Mouse (Mus musculus) midbrain, embryonic 15.5 days (tissue): ENCODE results near the gene Dcbld1. TPM values are rescaled to one million over a fixed set of nuclear protein-coding genes. Genes with fewer than 3 reads are reported as not detected.
A peak's percentile ranks its signal among the peaks of the same experiment; 100 is the strongest.
"Not testable (repeated sequence)": the region's sequence is repeated elsewhere in the genome, so short reads cannot be mapped to it uniquely, and the experiment has no call there.

ENCODE experiments used
- ATAC-seq: fragments of 200-750 bp; cut with Nextera tagmentation; replicated peaks from 2 replicates; pipeline ENCODE4 v1.8.0; 2017; ENCODE audit warnings: moderate TSS enrichment
- H3K27ac ChIP-seq: fragments of 300-500 bp; sonication (generic); 2 replicates; pipeline ENCODE4 v1.5.1; 2015; ENCODE audit warnings: mild to moderate bottlenecking, inconsistent platforms
- H3K27me3 ChIP-seq: fragments of 300-500 bp; sonication (generic); replicated peaks from 2 replicates; pipeline ENCODE4 v1.6.1; 2015; ENCODE audit warnings: inconsistent platforms
- H3K36me3 ChIP-seq: fragments of 300-500 bp; sonication (generic); replicated peaks from 2 replicates; pipeline ENCODE4 v1.6.1; 2015; ENCODE audit warnings: inconsistent platforms
- H3K4me1 ChIP-seq: fragments of 300-500 bp; sonication (generic); 2 replicates; pipeline ENCODE4 v1.6.1; 2015; ENCODE audit warnings: inconsistent platforms
- H3K4me2 ChIP-seq: fragments of 300-500 bp; sonication (generic); 2 replicates; pipeline ENCODE4 v1.6.1; 2015; ENCODE audit warnings: inconsistent platforms, mild to moderate bottlenecking, moderate library complexity
- H3K4me3 ChIP-seq: fragments of 300-500 bp; sonication (generic); 2 replicates; pipeline ENCODE4 v1.5.1; 2015; ENCODE audit warnings: mild to moderate bottlenecking, inconsistent platforms
- H3K9ac ChIP-seq: fragments of 300-500 bp; sonication (generic); 2 replicates; pipeline ENCODE4 v1.6.1; 2015; ENCODE audit warnings: mild to moderate bottlenecking, inconsistent platforms
- H3K9me3 ChIP-seq: fragments of 300-500 bp; sonication (generic); 2 replicates; pipeline ENCODE4 v1.6.1; 2016; ENCODE audit warnings: inconsistent platforms
- WGBS: fragments of 180-500 bp; shearing (Covaris S2); methylation state at CpG from one replicate; pipeline ENCODE4 v1.1.7; 2015; ENCODE audit warnings: mixed read lengths; 5-methylcytosine and 5-hydroxymethylcytosine counted together
- polyA plus RNA-seq: library from polyadenylated mRNA; unstranded; fragments of >200 nt; fragmentation: Nextera tagmentation; extraction: Ambion mirVana; gene quantifications from 2 replicates; pipeline ENCODE4 v1.2.1, GENCODE M21; 2015

The Dcbld1 gene
- polyA plus RNA-seq, 1 experiment from 2014 or later: 17.3 TPM

DNA sequence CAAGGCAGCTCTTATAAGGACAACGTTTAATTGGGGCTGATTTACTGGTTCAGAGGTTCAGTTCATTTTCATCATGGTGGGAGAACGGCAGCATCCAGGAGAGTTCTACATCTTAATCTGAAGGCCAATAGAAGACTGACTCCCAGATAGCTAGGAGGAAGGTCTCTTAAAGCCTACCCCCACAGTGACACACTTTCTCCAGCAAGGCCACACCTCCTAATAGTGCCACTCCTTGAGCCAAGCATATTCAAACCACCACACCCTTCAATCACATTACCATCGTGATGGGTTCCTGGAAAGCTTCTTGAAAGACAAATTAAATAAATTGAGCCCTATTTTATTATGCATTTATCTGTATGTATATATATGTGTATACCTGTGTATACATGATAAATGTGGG is 55.8 kb downstream of the Dcbld1 start:
- no peak for ATAC-seq
- Histone ChIP-seq H3K27ac (no peak overlapping the region), H3K27me3 (no peaks in the 10 kb centered on the region), H3K36me3 (no peaks in the 10 kb centered on the region), H3K9me3 (no peaks in the 10 kb centered on the region), H3K9ac (no peak overlapping the region), H3K4me3 (no peak overlapping the region), H3K4me1 (no peaks in the 10 kb centered on the region), H3K4me2 (no peak overlapping the region)
- WGBS: 91% methylated on average over 3 of the region's 3 CpGs

- H3K36me3 ChIP-seq, H3K9ac ChIP-seq, H3K4me3 ChIP-seq, H3K9me3 ChIP-seq, H3K4me1 ChIP-seq, H3K27ac ChIP-seq, H3K4me2 ChIP-seq, H3K27me3 ChIP-seq: not testable (repeated sequence)
- 53% methylated on average over 1 of the region's 1 CpGs for whole genome bisulfite sequencing
- ATAC-seq: 0 out of 2 replicates have a peak, but pooled peaks have one; percentile 48
Observed at GRCm38 (mm10) chr10:52292391-52292790, 59.0 kb downstream of the Dcbld1 start.

DNA sequence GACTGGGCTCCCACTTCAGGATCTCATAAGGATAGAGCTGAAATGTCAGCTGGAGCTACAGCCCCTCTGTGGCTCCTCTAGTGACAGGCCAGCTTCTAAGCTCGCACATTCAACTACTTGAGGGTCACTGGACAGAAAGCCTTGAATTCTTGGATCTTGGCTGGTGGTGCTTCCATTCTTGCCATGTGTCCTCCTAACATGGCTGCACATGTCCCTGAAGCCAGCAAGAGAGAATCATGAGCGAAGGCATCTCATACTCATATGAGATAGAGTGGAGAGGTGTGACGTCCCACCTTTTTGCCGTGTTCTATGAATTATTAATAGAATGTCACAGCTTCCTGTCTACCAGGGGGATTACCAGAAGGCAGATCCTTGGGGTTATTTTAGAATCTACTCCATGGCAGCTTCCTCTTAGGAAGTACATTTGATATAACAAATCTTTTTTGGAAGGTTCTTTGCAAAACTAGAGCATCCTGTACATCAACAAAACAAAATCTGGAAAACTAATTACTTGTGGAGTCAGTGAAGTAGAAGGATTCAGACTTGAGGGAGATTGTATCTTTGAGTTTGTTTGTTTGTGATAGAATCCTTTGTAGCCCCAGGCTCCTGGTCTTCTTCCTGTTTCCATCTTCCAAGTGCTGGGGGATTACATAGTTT is 60.6 kb downstream of the Dcbld1 start:
- H3K4me2 ChIP-seq: no peak overlapping the region
- WGBS: 87% methylated on average over 4 of the region's 4 CpGs
- no peak overlapping the region for H3K27ac ChIP-seq
- no peaks in the 10 kb centered on the region for H3K36me3 ChIP-seq
- H3K27me3 ChIP-seq: no peaks in the 10 kb centered on the region
- no peaks in the 10 kb centered on the region for H3K4me1 ChIP-seq
- no peaks in the 10 kb centered on the region for H3K9me3 ChIP-seq
- H3K9ac ChIP-seq: no peak overlapping the region
- ATAC-seq: no peak
- H3K4me3 ChIP-seq: no peak overlapping the region

DNA sequence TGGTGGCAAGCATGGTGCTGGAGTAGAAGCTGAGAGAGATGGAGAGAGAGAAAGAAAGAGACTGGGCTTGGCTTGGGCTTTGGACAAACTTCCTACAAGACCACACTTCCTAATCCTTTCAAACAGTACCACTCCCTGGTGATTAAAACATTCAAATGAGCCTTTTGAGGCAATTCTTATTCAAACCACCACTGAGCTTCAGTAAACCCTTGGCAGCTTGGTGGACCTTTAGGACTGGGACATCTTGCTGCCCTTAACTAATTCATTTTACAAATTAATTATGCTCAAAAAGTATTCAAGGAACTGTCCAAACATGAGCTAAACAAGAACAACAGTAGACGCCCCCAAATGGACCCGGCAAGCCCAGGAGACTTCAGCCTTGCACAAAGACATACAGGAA is 62.5 kb downstream of the Dcbld1 start:
- Histone ChIP-seq H3K4me3 (no peak overlapping the region), H3K4me1 (no peaks in the 10 kb centered on the region), H3K27me3 (no peaks in the 10 kb centered on the region), H3K36me3 (no peaks in the 10 kb centered on the region), H3K27ac (no peak overlapping the region), H3K9ac (no peak overlapping the region), H3K4me2 (no peak overlapping the region), H3K9me3 (no peaks in the 10 kb centered on the region)
- ATAC-seq: no peak
- WGBS: 86% methylated on average over 2 of the region's 2 CpGs

GRCm38 (mm10) chr10:52298568-52298967 is 65.1 kb downstream of the Dcbld1 start:
- not testable (repeated sequence) for H3K27me3 ChIP-seq, H3K27ac ChIP-seq, H3K4me2 ChIP-seq, H3K9me3 ChIP-seq, H3K4me3 ChIP-seq, H3K9ac ChIP-seq, H3K4me1 ChIP-seq, H3K36me3 ChIP-seq, ATAC-seq

GRCm38 (mm10) chr10:52301766-52302165 is 68.3 kb downstream of the Dcbld1 start:
- Histone ChIP-seq H3K27me3 (no peaks in the 10 kb centered on the region), H3K4me1 (no peaks in the 10 kb centered on the region), H3K9ac (no peak overlapping the region), H3K4me3 (no peak overlapping the region), H3K36me3 (no peaks in the 10 kb centered on the region), H3K27ac (no peak overlapping the region), H3K9me3 (no peaks in the 10 kb centered on the region), H3K4me2 (no peak overlapping the region)
- 96% methylated on average over 4 of the region's 4 CpGs for WGBS
- ATAC-seq: no peak

GRCm38 (mm10) chr10:52302271-52302670 is 68.9 kb downstream of the Dcbld1 start:
- Histone ChIP-seq H3K9me3 (no peaks in the 10 kb centered on the region), H3K4me1 (no peaks in the 10 kb centered on the region), H3K27me3 (no peaks in the 10 kb centered on the region), H3K4me2 (no peak overlapping the region), H3K4me3 (no peak overlapping the region), H3K36me3 (no peaks in the 10 kb centered on the region), H3K27ac (no peak overlapping the region), H3K9ac (no peak overlapping the region)
- ATAC-seq: no peak

GRCm38 (mm10) chr10:52304574-52304973 is 71.2 kb downstream of the Dcbld1 start:
- 78% methylated on average over 7 of the region's 7 CpGs for WGBS

DNA sequence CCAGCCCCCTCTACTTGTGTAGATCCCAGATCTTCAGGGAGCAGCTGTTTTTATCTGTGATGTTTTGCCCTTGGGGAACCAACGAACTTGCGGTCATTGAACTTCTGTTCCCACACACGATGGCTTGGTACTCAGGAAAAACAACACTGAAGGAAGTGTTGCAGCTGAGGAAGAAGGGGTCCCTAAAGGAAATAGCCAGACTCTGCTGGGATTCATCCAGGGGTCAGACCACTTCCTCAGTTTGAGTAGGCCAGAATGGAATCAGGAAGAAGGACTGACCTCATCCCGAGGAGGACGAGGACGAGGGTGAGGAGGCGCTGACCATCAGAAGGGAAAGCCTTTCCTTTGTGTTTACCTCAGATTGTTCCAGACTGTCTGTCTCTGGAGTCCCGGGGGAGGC is 75.8 kb downstream of the Dcbld1 start:
- Histone ChIP-seq H3K4me3 (no peak overlapping the region), H3K27me3 (no peaks in the 10 kb centered on the region), H3K4me2 (no peak overlapping the region), H3K27ac (no peak overlapping the region), H3K36me3 (no peaks in the 10 kb centered on the region), H3K9ac (no peak overlapping the region), H3K9me3 (no peaks in the 10 kb centered on the region), H3K4me1 (no peaks in the 10 kb centered on the region)
- no peak for ATAC-seq
- 86% methylated on average over 8 of the region's 8 CpGs for WGBS

More at GRCm38 (mm10) chr10:52304574-52304973, 71.2 kb downstream of the Dcbld1 start:
- Histone ChIP-seq H3K4me2 (no peak overlapping the region), H3K4me1 (no peaks in the 10 kb centered on the region), H3K9me3 (no peaks in the 10 kb centered on the region), H3K36me3 (no peaks in the 10 kb centered on the region), H3K27ac (no peak overlapping the region), H3K9ac (no peak overlapping the region), H3K27me3 (no peaks in the 10 kb centered on the region), H3K4me3 (no peak overlapping the region)
- no peak for ATAC-seq

DNA sequence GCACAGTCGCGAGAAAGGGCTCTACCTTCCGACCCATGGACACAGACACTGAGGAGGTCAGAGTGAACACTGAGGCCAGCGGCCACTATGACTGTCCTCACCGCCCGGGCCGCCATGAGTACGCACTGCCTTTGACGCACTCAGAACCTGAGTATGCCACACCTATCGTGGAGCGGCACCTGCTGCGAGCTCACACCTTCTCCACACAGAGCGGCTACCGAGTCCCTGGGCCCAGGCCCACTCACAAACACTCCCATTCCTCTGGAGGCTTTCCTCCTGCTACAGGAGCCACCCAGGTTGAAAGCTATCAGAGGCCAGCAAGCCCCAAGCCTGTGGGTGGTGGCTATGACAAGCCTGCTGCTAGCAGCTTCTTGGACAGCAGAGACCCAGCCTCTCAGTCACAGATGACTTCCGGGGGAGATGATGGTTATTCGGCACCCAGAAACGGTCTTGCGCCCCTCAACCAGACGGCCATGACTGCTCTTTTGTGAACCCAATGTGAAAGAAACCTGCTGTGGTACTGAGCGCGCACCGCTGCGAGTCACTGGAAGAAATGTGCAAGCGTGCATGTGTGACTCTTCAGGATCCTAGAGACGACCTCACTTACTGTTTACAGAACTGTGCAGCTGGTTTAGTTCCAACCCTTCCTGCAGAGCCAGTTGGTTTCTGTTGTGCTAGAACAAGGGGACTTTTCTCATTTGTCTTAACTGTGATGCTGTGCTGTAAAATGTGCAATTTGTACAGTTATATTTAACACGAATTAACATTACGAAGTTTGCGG is 86.3 kb downstream of the Dcbld1 start:
- H3K4me2 ChIP-seq: no peak overlapping the region
- H3K27me3 ChIP-seq: no peaks in the 10 kb centered on the region
- WGBS: 95% methylated on average over 28 of the region's 28 CpGs
- H3K4me3 ChIP-seq: no peak overlapping the region
- H3K27ac ChIP-seq: no peak overlapping the region
- H3K9me3 ChIP-seq: no peaks in the 10 kb centered on the region
- H3K4me1 ChIP-seq: no peaks in the 10 kb centered on the region
- H3K36me3 ChIP-seq: no peaks in the 10 kb centered on the region; the same call in 1 of the 2 replicates
- ATAC-seq: no peak
- no peak overlapping the region for H3K9ac ChIP-seq

DNA sequence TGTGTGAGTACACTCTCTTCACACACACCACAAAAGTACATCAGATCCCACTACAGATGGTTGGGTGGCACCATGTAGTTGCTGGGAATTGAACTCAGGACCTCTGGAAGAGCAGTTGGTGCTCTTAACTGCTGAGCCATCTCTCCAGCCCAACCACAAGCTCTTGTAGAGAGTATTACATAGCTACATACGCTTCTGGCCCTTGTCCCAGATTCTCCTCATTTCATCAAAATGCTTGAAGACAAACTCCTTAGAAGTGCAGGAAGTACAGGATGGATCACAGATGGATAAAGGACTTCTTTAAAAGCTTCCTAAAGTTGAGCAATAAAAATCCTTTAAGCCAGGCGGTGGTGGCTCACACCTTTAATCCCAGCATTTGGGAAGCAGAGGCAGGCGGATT is 88.5 kb downstream of the Dcbld1 start:
- no peak for ATAC-seq
- Histone ChIP-seq H3K9me3 (no peaks in the 10 kb centered on the region), H3K4me3 (no peak overlapping the region), H3K27ac (no peak overlapping the region), H3K4me1 (no peaks in the 10 kb centered on the region), H3K36me3 (no peaks in the 10 kb centered on the region; the same call in 1 of the 2 replicates), H3K9ac (no peak overlapping the region), H3K4me2 (no peak overlapping the region), H3K27me3 (no peaks in the 10 kb centered on the region)
- 91% methylated on average over 3 of the region's 3 CpGs for WGBS

- H3K36me3 ChIP-seq: peaks cover 5% of the 10 kb centered on the region; the same call in 1 of the 2 replicates
- H3K4me3 ChIP-seq: no peak overlapping the region
- no peaks in the 10 kb centered on the region for H3K4me1 ChIP-seq
- no peaks in the 10 kb centered on the region for H3K9me3 ChIP-seq
- H3K4me2 ChIP-seq: no peak overlapping the region
- H3K9ac ChIP-seq: no peak overlapping the region
- H3K27me3 ChIP-seq: no peaks in the 10 kb centered on the region
- peak; percentile 55; the same call in 1 of the 2 replicates for ATAC-seq
- no peak overlapping the region for H3K27ac ChIP-seq
- 0% methylated on average over 1 of the region's 1 CpGs for WGBS
Observed at GRCm38 (mm10) chr10:52331007-52331406, 97.6 kb downstream of the Dcbld1 start.

GRCm38 (mm10) chr10:52343324-52343723 is 109.9 kb downstream of the Dcbld1 start:
- not testable (repeated sequence) for H3K27me3 ChIP-seq, H3K27ac ChIP-seq, H3K4me3 ChIP-seq, H3K9me3 ChIP-seq, H3K9ac ChIP-seq, ATAC-seq, H3K4me1 ChIP-seq, H3K4me2 ChIP-seq
- 91% methylated on average over 4 of the region's 4 CpGs for whole genome bisulfite sequencing
- H3K36me3 ChIP-seq: peaks cover 49% of the 10 kb centered on the region
